Mouse (Mus musculus) ES-E14 (cell line): ENCODE measurements at regions not wholly inside any gene's neighbourhood (a gene's known extent, or its start where the extent isn't known, plus 50 kb on each side); places are given as distances from the start of the nearest gene placed in this dataset.
"Not testable (repeated sequence)": the region's sequence is repeated elsewhere in the genome, so short reads cannot be mapped to it uniquely, and the experiment has no call there.

Experiments used
- DNase-seq: peaks from one replicate; pipeline ENCODE4 v3.0.0-alpha.2; 2013; ENCODE audit warnings: low read depth, low spot score
- H3K27ac ChIP-seq: 2 replicates; pipeline ENCODE4 v1.5.1; 2012; ENCODE audit warnings: low read depth, mild to moderate bottlenecking, low read length, moderate library complexity, mixed read lengths; ENCODE audit not compliant: poor library complexity, insufficient read depth, severe bottlenecking
- H3K36me3 ChIP-seq: 2 replicates; pipeline ENCODE4 v1.6.1; 2012; ENCODE audit warnings: mild to moderate bottlenecking, low read length, moderate library complexity, mixed read lengths; ENCODE audit not compliant: control insufficient read depth, poor library complexity, insufficient read depth, severe bottlenecking
- H3K4me1 ChIP-seq, 2 experiments: fragments of 150-350 bp in 1 of 2; sonication (generic) in 1 of 2; 2 replicates each; pipeline ENCODE4 v1.6.1; 2012; ENCODE audit warnings: low read length in 2 of 2, mild to moderate bottlenecking in 1 of 2, mixed read lengths in 1 of 2; ENCODE audit not compliant: control insufficient read depth in 2 of 2, insufficient read depth in 2 of 2, poor library complexity in 1 of 2
- H3K4me3 ChIP-seq, 2 experiments: fragments of 150-350 bp in 1 of 2; sonication (generic) in 1 of 2; 2 replicates each; pipeline ENCODE4 v1.5.1; 2012; ENCODE audit warnings: low read length in 2 of 2, low read depth in 1 of 2, mild to moderate bottlenecking in 1 of 2, mixed read lengths in 1 of 2; ENCODE audit not compliant: insufficient read depth in 1 of 2, poor library complexity in 1 of 2, severe bottlenecking in 1 of 2
- H3K9ac ChIP-seq: 2 replicates; pipeline ENCODE4 v1.6.1; 2012; ENCODE audit warnings: low read depth, mild to moderate bottlenecking, low read length, mixed read lengths; ENCODE audit not compliant: poor library complexity, insufficient read depth, severe bottlenecking
- H3K9me3 ChIP-seq: fragments of 150-350 bp; sonication (generic); 2 replicates; pipeline ENCODE4 v1.6.1; 2012; ENCODE audit warnings: low read depth, mild to moderate bottlenecking, low read length; ENCODE audit not compliant: control insufficient read depth, insufficient read depth
- CHD2 ChIP-seq: IDR thresholded peaks from 2 replicates; pipeline ENCODE4 v1.6.1; 2014; ENCODE audit warnings: mild to moderate bottlenecking, low read depth, low read length, inconsistent platforms
- HCFC1 ChIP-seq: IDR thresholded peaks from 2 replicates; pipeline ENCODE4 v1.6.1; 2012; ENCODE audit warnings: low read length, inconsistent platforms, borderline replicate concordance; ENCODE audit not compliant: insufficient read depth
- MAFK ChIP-seq: IDR thresholded peaks from 2 replicates; pipeline ENCODE4 v1.6.1; 2014; ENCODE audit warnings: mild to moderate bottlenecking, low read depth, low read length, inconsistent platforms; ENCODE audit not compliant: insufficient read depth
- ZC3H11A ChIP-seq: IDR thresholded peaks from 2 replicates; pipeline ENCODE4 v1.6.1; 2012; ENCODE audit warnings: low read depth, mild to moderate bottlenecking, inconsistent platforms, low read length, borderline replicate concordance
- ZNF384 ChIP-seq: IDR thresholded peaks from 2 replicates; pipeline ENCODE4 v1.6.1; 2012; ENCODE audit warnings: low read depth, low read length, inconsistent platforms
- in situ Hi-C, 2 experiments: fragments of 600-800 bp; cut with MboI; formaldehyde crosslinking; loops; one replicate each; pipeline ENCODE4 v1.15.1; 2025; ENCODE audit warnings: low sequenced_read_pairs in 2 of 2, inconsistent platforms in 1 of 2; ENCODE audit not compliant: unreplicated experiment in 2 of 2

DNA sequence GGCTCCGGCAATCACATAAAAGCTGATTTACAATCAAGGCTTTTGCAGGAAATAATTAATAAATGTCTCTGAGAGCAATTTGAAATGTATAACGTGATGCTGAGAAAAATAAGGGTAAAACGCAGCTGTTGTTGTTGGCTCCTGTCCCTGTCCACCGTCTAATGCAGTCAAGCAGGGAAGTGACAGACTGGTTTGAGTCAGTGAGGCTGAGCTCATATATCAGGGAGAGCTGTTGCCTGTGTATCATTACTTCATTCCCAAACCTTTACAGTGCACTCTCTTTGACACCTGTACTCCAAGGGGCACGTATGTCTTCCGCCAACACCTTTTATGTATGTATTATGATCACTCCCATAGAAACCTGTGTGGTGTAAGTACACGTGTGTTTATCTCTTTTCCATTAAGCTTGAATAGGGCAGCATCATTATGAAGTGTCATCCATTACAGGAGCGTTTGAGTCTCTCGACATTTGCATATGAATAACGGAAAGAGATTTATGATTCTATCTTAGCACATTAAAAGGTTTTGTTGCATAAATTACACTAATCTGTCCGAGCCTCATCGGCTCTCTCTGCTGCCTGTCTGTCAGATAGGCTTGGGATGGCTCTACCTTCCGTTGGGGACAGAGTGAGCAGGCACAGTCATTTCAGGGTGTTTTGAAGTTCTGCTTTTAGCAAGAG, 107.5 kb downstream of the Cbln4 start:
- H3K9ac ChIP-seq: no peak overlapping the region
- in situ Hi-C loops: no loop called here
- no peak overlapping the region for H3K27ac ChIP-seq
- H3K4me3 ChIP-seq: no peak overlapping the region
- no peaks in the 10 kb centered on the region for H3K36me3 ChIP-seq
- no peaks in the 10 kb centered on the region for H3K9me3 ChIP-seq
- H3K4me1 ChIP-seq: no peaks in the 10 kb centered on the region
- TF ChIP-seq CHD2: no peak
- no peak for TF ChIP-seq HCFC1
- TF ChIP-seq ZC3H11A: no peak
- no peak for TF ChIP-seq ZNF384
- no peak for TF ChIP-seq MAFK
- no peak for DNase-seq

DNA sequence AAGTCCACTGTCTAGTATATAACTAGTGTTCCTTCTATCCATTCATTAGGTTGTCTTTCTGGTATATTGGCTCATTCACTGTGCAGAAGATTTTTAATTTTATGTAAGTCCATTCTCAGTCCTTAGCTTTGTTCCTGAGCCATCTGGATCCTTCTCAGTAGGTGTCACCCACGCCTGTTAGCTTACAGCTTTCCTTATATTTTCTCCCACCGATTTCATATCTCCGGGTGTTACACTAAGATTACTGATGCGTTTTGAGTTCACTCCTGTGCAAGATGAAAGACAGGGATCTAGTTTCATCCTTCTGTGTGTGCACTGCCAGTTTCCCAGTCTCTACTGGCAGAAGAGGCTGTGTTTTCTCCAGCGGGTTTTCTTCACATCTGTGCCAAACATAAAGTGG, 122.3 kb downstream of the Cbln4 start:
- Histone ChIP-seq H3K36me3 (no peaks in the 10 kb centered on the region), H3K9me3 (no peaks in the 10 kb centered on the region), H3K9ac (no peak overlapping the region), H3K27ac (no peak overlapping the region), H3K4me3 (no peak overlapping the region), H3K4me1 (no peaks in the 10 kb centered on the region)
- in situ Hi-C loops: no loop called here
- no peak for TF ChIP-seq MAFK
- no peak for TF ChIP-seq CHD2
- TF ChIP-seq ZNF384: no peak
- no peak for TF ChIP-seq HCFC1
- no peak for TF ChIP-seq ZC3H11A
- DNase-seq: no peak

DNA sequence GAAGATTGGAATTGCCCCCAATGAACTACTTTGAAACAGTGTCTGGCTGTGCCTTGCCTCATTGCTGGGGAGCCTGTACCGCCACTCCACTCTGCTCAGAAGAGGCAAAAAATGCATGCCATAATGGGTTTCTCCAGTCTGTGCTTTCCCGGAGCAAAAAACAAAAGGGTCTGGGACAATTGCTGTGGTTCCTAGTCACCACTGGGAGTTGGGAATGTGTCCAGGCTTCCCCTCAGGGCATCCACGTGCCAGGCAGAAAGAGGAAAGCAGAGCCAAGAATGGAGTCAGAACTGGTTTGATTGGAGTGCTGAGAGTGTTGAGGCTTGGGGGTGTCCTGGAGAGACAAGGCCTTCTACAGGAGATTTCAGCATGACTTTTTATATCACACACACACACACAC, 156.0 kb downstream of the Cbln4 start:
- TF ChIP-seq ZNF384 (no peak), ZC3H11A (no peak), MAFK (no peak), HCFC1 (no peak), CHD2 (no peak)
- H3K9me3 ChIP-seq: no peaks in the 10 kb centered on the region
- no peak overlapping the region for H3K4me3 ChIP-seq
- no peak overlapping the region for H3K9ac ChIP-seq
- H3K36me3 ChIP-seq: no peaks in the 10 kb centered on the region
- no peak for DNase-seq
- H3K27ac ChIP-seq: no peak overlapping the region
- in situ Hi-C loops: no loop called here
- H3K4me1 ChIP-seq: no peaks in the 10 kb centered on the region

DNA sequence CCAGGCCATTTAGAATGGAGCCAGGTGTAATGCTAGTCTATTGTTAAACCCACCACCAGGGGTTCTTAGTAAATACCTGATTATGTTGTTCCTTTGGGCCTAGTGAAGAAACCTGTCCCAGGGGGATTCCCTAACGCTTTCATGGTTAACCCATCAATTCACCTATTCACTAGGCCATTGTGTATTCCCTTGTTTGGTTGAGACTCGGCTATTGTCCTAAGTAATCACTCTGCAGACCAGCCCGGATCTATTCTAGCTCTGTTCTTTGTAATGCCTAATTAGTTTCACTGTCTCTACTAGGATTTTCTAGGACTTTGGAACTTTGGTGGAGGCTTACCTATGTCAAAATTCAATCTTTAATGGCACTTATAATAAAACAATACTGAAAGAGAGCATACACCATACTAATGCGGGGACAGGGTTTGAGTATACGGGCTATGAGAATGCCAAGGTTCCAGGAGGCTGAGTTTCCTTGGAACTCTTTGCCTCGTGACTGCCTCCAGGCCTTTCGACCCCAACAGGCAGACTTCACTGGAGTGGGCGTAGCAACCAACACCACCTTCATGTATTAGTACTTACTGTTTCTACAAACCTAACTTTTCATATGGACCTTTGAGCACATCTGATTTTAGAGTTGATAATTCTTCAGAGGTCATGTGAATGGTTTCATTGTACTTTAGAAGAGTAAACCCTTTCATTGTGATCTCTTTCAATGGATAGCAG, 163.9 kb downstream of the Cbln4 start:
- H3K4me3 ChIP-seq, H3K9ac ChIP-seq, H3K4me1 ChIP-seq, H3K36me3 ChIP-seq, in situ Hi-C loops, H3K9me3 ChIP-seq: not testable (repeated sequence)
- DNase-seq: peak; percentile 77
- 0 out of 2 replicates have a peak, but pooled peaks have one; percentile 16 for TF ChIP-seq CHD2
- H3K27ac ChIP-seq: peak overlapping the region; percentile 83; the same call in 1 of the 2 replicates

DNA sequence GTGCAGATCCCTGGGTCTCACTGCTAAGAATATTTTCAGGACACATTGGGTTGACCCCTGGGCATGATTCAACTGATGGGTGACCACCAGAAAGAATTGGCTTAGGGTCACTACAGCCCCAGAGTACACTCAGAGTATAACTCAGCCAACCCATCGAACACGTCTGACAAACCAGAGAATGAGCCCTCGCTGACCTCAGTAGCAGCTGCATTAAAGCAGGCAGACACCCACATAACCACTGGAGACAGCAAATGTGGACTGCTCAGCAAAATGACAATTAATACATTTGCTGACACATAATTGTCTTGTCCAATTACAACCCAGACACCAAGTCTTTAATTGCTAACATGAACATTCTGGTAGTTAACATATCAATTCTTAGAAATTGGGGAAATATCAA, 175.7 kb downstream of the Cbln4 start:
- TF ChIP-seq MAFK: no peak
- TF ChIP-seq HCFC1: no peak
- no peaks in the 10 kb centered on the region for H3K4me1 ChIP-seq
- H3K36me3 ChIP-seq: no peaks in the 10 kb centered on the region
- no peak overlapping the region for H3K4me3 ChIP-seq
- H3K9me3 ChIP-seq: no peaks in the 10 kb centered on the region
- H3K27ac ChIP-seq: no peak overlapping the region
- in situ Hi-C loops: no loop called here
- no peak overlapping the region for H3K9ac ChIP-seq
- DNase-seq: no peak
